Mouse (Mus musculus) olfactory bulb, adult 2 months (tissue): ENCODE data around the gene Ppp1r14a. TPM values are rescaled to one million over a fixed set of nuclear protein-coding genes. Genes with fewer than 3 reads are reported as not detected.

Experiments used
- H3K27ac ChIP-seq: fragments of 200-500 bp; 2 replicates; pipeline ENCODE4 v1.5.1; 2012; ENCODE audit warnings: low read depth, low read length; ENCODE audit not compliant: insufficient read depth
- H3K4me1 ChIP-seq: fragments of 200-500 bp; 2 replicates; pipeline ENCODE4 v1.6.1; 2012; ENCODE audit warnings: low read length; ENCODE audit not compliant: control insufficient read depth, insufficient read depth
- H3K4me3 ChIP-seq: fragments of 200-500 bp; 2 replicates; pipeline ENCODE4 v1.5.1; 2012; ENCODE audit warnings: mild to moderate bottlenecking, low read depth, low read length, moderate library complexity; ENCODE audit not compliant: insufficient read depth
- CTCF ChIP-seq: fragments of 200-500 bp; IDR thresholded peaks from 2 replicates; pipeline ENCODE4 v1.5.1; 2012; ENCODE audit warnings: low read depth, mild to moderate bottlenecking, low read length, moderate library complexity; ENCODE audit not compliant: insufficient read depth
- POLR2A ChIP-seq: fragments of 200-500 bp; IDR thresholded peaks from 2 replicates; pipeline ENCODE4 v1.6.1; 2012; ENCODE audit warnings: mild to moderate bottlenecking, low read depth, low read length, moderate library complexity; ENCODE audit not compliant: insufficient read depth
- WGBS: fragments of 180-500 bp; shearing (Covaris S2); methylation state at CpG from one replicate; pipeline ENCODE4 v1.1.7; 2018; 5-methylcytosine and 5-hydroxymethylcytosine counted together
- polyA plus RNA-seq: library from polyadenylated mRNA; stranded (reverse); fragments of >200 nt; gene quantifications from 2 replicates; pipeline ENCODE4 v1.2.4, GENCODE M21; 2012; ENCODE audit warnings: low replicate concordance; ENCODE audit not compliant: missing spikeins, insufficient read depth, insufficient read length

Gene Ppp1r14a
- polyA plus RNA-seq, 1 experiment: not detected

DNA sequence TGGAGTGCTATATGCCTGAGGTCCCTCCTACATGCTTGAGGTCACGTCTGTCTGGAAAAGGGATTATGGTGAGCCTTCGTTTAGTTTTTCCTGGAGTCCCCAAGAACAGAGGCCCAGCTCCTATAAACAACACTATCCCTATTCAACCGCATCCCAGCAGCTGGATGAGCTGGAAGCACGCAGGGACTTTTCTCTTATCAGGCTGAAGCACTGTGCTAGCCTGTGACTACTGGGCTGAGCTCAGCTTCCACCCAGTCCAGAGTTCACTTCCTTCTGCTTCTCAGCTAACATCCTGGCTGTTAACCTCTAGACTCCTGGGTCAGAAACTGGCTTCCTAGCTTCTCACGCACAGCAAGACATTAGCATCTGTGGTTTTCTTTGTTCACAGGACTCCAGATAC lies 35.3 kb upstream of the Ppp1r14a start:
- 77% methylated on average over 5 of the region's 5 CpGs for WGBS
- H3K27ac ChIP-seq: no peak overlapping the region
- H3K4me3 ChIP-seq: no peak overlapping the region
- no peaks in the 10 kb centered on the region for H3K4me1 ChIP-seq
- no peak for TF ChIP-seq CTCF
- TF ChIP-seq POLR2A: no peak

GRCm38 (mm10) chr7:29255875-29256274 lies 33.2 kb upstream of the Ppp1r14a start:
- H3K4me1 ChIP-seq: no peaks in the 10 kb centered on the region
- TF ChIP-seq POLR2A (no peak), CTCF (no peak)
- 79% methylated on average over 4 of the region's 4 CpGs for WGBS
- no peak overlapping the region for H3K27ac ChIP-seq
- H3K4me3 ChIP-seq: no peak overlapping the region

DNA sequence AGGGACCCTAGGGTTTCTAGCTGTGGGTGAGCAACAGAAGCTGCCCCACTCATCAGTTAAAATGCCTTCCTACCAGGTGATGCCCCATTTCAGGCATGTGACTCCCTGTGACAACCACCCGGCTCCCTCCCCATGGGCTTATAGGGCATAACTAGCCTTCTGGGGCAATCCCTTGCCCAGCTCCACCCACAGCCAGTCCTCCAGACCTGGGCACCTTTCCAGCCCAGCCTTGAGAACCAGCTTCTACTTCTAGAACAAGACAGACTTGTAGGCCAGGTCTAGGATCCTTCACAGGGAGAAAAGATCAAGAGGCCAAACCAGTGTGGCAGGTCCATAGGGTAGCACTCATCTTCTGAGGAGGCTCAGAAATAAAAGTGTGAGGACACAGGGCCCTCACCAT lies 31.7 kb upstream of the Ppp1r14a start:
- no peaks in the 10 kb centered on the region for H3K4me1 ChIP-seq
- TF ChIP-seq CTCF: no peak
- no peak for TF ChIP-seq POLR2A
- H3K4me3 ChIP-seq: no peak overlapping the region
- WGBS: 73% methylated on average over 1 of the region's 1 CpGs
- H3K27ac ChIP-seq: no peak overlapping the region

DNA sequence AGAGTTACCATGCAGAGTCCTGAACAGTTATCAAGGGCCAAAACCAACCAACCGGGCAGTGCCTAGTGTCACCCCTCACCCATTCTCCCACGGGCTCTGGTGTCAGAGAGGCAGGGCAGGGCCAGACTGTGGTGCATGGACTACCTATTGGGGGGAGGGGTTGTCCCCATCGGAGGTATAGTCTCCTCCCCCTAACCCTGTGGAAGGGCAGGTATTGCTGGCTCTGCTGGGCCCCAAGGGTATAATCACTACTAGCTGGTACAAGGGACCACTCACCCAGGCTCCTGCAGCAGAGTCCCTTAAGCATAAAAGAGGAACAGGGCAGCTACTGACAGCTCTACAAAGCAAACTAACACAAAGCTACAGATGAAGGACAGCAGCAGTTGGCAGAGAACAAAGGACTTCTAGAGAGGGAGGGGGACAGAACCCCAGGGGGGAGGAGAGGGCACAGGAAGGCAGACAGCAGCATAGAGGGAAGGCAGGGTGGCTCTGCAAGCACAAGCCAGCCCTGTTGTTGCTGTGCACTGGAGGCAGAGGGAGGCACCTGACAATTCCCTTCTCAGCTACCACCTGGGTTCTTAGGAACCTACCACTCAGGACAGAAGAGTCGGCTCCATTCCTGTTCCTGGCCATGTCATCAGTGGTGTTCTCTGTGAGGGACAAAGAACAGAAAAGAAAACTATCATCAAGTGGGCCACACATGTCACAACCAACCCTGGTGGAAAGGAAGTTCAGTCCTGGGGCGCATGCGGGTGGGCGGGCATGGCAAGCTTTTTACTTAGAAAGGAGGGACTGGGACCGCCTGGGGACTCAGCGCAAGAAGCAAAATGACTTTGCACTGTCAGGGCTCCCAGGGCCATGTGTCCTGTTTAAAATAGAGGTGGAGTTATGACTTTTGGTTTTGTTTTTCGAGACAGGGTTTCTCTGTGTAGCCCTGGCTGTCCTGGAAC lies 29.1 kb upstream of the Ppp1r14a start:
- Histone ChIP-seq H3K27ac (no peak overlapping the region), H3K4me1 (no peaks in the 10 kb centered on the region), H3K4me3 (no peak overlapping the region)
- TF ChIP-seq POLR2A (no peak), CTCF (no peak)
- WGBS: 63% methylated on average over 10 of the region's 10 CpGs

- TF ChIP-seq POLR2A: no peak
- no peak for TF ChIP-seq CTCF
- 85% methylated on average over 6 of the region's 6 CpGs for WGBS
- no peak overlapping the region for H3K4me3 ChIP-seq
Observed at GRCm38 (mm10) chr7:29262151-29262550, 27.0 kb upstream of the Ppp1r14a start.

DNA sequence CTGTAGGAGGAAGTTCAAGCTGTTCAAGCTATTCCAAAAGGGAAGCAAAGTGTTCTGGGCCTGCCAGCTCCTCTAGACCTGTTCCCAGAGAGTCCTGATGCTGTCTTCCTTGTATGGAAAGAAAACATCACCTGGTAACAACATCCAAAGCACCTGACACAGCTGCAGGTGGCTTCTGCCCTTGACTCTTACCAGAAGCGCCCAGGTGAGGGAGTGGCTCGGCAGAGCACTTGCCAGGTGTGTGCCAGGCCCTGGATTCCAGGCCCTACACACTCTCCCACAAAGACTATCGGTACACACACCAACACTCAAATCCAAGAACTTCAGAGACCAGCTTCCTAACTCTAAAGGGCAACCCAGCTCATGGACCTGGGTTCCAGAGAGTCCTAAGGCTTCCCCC lies 25.3 kb upstream of the Ppp1r14a start:
- Histone ChIP-seq H3K4me3 (no peak overlapping the region), H3K4me1 (no peaks in the 10 kb centered on the region), H3K27ac (no peak overlapping the region)
- no peak for TF ChIP-seq POLR2A
- TF ChIP-seq CTCF: no peak
- WGBS: 93% methylated on average over 3 of the region's 3 CpGs

More at GRCm38 (mm10) chr7:29262151-29262550, 27.0 kb upstream of the Ppp1r14a start:
- no peak overlapping the region for H3K27ac ChIP-seq
- no peaks in the 10 kb centered on the region for H3K4me1 ChIP-seq

DNA sequence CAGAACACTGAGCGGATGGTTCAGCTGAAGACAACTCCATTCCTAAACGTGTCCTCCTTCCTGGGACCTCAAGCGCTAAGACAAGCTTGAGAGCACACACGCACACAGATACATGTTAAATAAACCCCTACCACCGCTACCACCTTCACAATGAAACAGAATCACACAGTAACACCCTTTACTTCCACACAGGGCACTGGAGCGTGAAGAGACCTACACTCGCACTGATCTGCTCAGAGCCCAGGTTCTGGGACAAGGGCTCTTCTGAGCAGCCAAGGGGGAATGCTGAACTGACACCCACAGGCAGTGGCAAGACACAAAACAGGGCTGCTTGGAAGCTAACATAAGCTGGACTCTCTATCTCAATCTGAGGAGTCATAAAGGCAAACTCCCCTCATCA lies 23.5 kb upstream of the Ppp1r14a start:
- no peak for TF ChIP-seq POLR2A
- TF ChIP-seq CTCF: no peak
- Histone ChIP-seq H3K4me1 (no peaks in the 10 kb centered on the region), H3K4me3 (no peak overlapping the region), H3K27ac (no peak overlapping the region)
- 87% methylated on average over 7 of the region's 7 CpGs for WGBS

- H3K4me1 ChIP-seq: peaks cover 7% of the 10 kb centered on the region
- 71% methylated on average over 4 of the region's 4 CpGs for WGBS
- TF ChIP-seq CTCF (no peak), POLR2A (no peak)
Observed at GRCm38 (mm10) chr7:29266931-29267330, 22.2 kb upstream of the Ppp1r14a start.

GRCm38 (mm10) chr7:29270445-29270844 lies 18.7 kb upstream of the Ppp1r14a start:
- no peak overlapping the region for H3K27ac ChIP-seq
- H3K4me3 ChIP-seq: no peak overlapping the region
- TF ChIP-seq POLR2A (no peak), CTCF (no peak)
- 86% methylated on average over 4 of the region's 4 CpGs for WGBS
- H3K4me1 ChIP-seq: peaks cover 8% of the 10 kb centered on the region

More at GRCm38 (mm10) chr7:29266931-29267330, 22.2 kb upstream of the Ppp1r14a start:
- H3K27ac ChIP-seq: no peak overlapping the region
- no peak overlapping the region for H3K4me3 ChIP-seq
